Mouse (Mus musculus): ENCODE measurements around the gene Espnl. TPM values are rescaled to one million over a fixed set of nuclear protein-coding genes. Genes with fewer than 3 reads are reported as not detected.

The Espnl gene
- 0.05 TPM in 1 of 2 replicates, not detected in the other for polyA plus RNA-seq (2015; fragmentation: Nextera tagmentation; extraction: Ambion mirVana)

GRCm38 (mm10) chr1:91321760-91322438, at the start of gene Espnl:
Espnl (plus strand) TSS chr1:91322075.

GRCm38 (mm10) chr1:91297799-91298744, 23.8 kb upstream of the Espnl start, which contains the start of gene Scly:
Scly (plus strand) TSS chr1:91298338.

GRCm38 (mm10) chr1:91350841-91351240, 29.0 kb downstream of the Espnl start, which contains the start of gene Klhl30:
Klhl30 (plus strand) TSS chr1:91351016.

GRCm38 (mm10) chr1:91366215-91367108, 44.6 kb downstream of the Espnl start, which contains the start of gene Erfe:
Erfe (plus strand) TSS chr1:91366430.

Other genes starting within 250 kb of the Espnl start
- 0.65 and 1.8 TPM in 2 replicates for gene Rbm44, start 177.0 kb upstream of the Espnl start, polyA plus RNA-seq (2015; fragmentation: Nextera tagmentation; extraction: Ambion mirVana)
- gene Ramp1, start 142.3 kb upstream of the Espnl start, polyA plus RNA-seq (2015; fragmentation: Nextera tagmentation; extraction: Ambion mirVana): 17.9 and 22.8 TPM in 2 replicates
- gene Ube2f, start 71.8 kb upstream of the Espnl start, polyA plus RNA-seq (2015; fragmentation: Nextera tagmentation; extraction: Ambion mirVana): 61.5 and 65.3 TPM in 2 replicates
- gene Scly, start 23.7 kb upstream of the Espnl start, polyA plus RNA-seq (2015; fragmentation: Nextera tagmentation; extraction: Ambion mirVana): 19.4 and 20.6 TPM in 2 replicates
- gene Klhl30, start 28.9 kb downstream of the Espnl start, polyA plus RNA-seq (2015; fragmentation: Nextera tagmentation; extraction: Ambion mirVana): 0.30 and 0.41 TPM in 2 replicates
- 0.96 and 2.9 TPM in 2 replicates for gene Erfe, start 44.4 kb downstream of the Espnl start, polyA plus RNA-seq (2015; fragmentation: Nextera tagmentation; extraction: Ambion mirVana)
- 81.5 and 82.0 TPM in 2 replicates for gene Ilkap, start 76.7 kb downstream of the Espnl start, polyA plus RNA-seq (2015; fragmentation: Nextera tagmentation; extraction: Ambion mirVana)
- gene Hes6, start 92.0 kb downstream of the Espnl start, polyA plus RNA-seq (2015; fragmentation: Nextera tagmentation; extraction: Ambion mirVana): 23.4 and 31.9 TPM in 2 replicates
- 1.6 and 1.9 TPM in 2 replicates for gene Per2, start 137.2 kb downstream of the Espnl start, polyA plus RNA-seq (2015; fragmentation: Nextera tagmentation; extraction: Ambion mirVana)
- gene Traf3ip1, start 172.6 kb downstream of the Espnl start, polyA plus RNA-seq (2015; fragmentation: Nextera tagmentation; extraction: Ambion mirVana): 3.0 and 3.1 TPM in 2 replicates
- gene Asb1, start 218.5 kb downstream of the Espnl start, polyA plus RNA-seq (2015; fragmentation: Nextera tagmentation; extraction: Ambion mirVana): 9.2 and 9.4 TPM in 2 replicates

All from spleen, postnatal 0 days (tissue).